Mouse (Mus musculus) liver, postnatal 0 days (tissue): ENCODE measurements at regions not wholly inside any gene's neighbourhood (a gene's known extent, or its start where the extent isn't known, plus 50 kb on each side); places are given as distances from the start of the nearest gene placed in this dataset.

Source experiments
- ATAC-seq: fragments of 200-750 bp; cut with Nextera tagmentation; 2 replicates; pipeline ENCODE4 v1.8.0; 2017; ENCODE audit warnings: mild to moderate bottlenecking, moderate library complexity
- DNase-seq: peaks from one replicate; pipeline ENCODE4 v3.0.0-alpha.2; 2016
- H3K27ac ChIP-seq: fragments of 300-500 bp; sonication (generic); 2 replicates; pipeline ENCODE4 v1.5.1; 2014; ENCODE audit warnings: antibody characterized with exemption, moderate library complexity, mild to moderate bottlenecking, low read depth
- H3K27me3 ChIP-seq: fragments of 300-500 bp; sonication (generic); 2 replicates; pipeline ENCODE4 v1.6.1; 2014; ENCODE audit warnings: low read length, control low read depth, mixed read lengths; ENCODE audit not compliant: insufficient read depth
- H3K36me3 ChIP-seq: fragments of 300-500 bp; sonication (generic); replicated peaks from 2 replicates; pipeline ENCODE4 v1.6.1; 2014; ENCODE audit warnings: mild to moderate bottlenecking, control low read depth, low read length, moderate library complexity, mixed read lengths; ENCODE audit not compliant: insufficient read depth
- H3K4me1 ChIP-seq: fragments of 300-500 bp; sonication (generic); 2 replicates; pipeline ENCODE4 v1.6.1; 2014; ENCODE audit warnings: antibody characterized with exemption, mild to moderate bottlenecking, control low read depth; ENCODE audit not compliant: insufficient read depth
- H3K4me2 ChIP-seq: fragments of 300-500 bp; sonication (generic); 2 replicates; pipeline ENCODE4 v1.6.1; 2014; ENCODE audit warnings: low read depth, mild to moderate bottlenecking, low read length, moderate library complexity, mixed read lengths
- H3K4me3 ChIP-seq: fragments of 300-500 bp; sonication (generic); 2 replicates; pipeline ENCODE4 v1.5.1; 2014; ENCODE audit warnings: low read depth, low read length
- H3K9ac ChIP-seq: fragments of 300-500 bp; sonication (generic); replicated peaks from 2 replicates; pipeline ENCODE4 v1.6.1; 2014; ENCODE audit warnings: mild to moderate bottlenecking, moderate library complexity
- H3K9me3 ChIP-seq: fragments of 300-500 bp; sonication (generic); 2 replicates; pipeline ENCODE4 v1.6.1; 2016; ENCODE audit warnings: mild to moderate bottlenecking, control low read depth, low read length, mixed read lengths
- CTCF ChIP-seq: sonication (generic); IDR thresholded peaks from 2 replicates; pipeline ENCODE4 v1.5.1; 2016; ENCODE audit warnings: antibody characterized with exemption, low read depth
- EP300 ChIP-seq: IDR thresholded peaks from 2 replicates; pipeline ENCODE4 v1.6.1; 2016; ENCODE audit warnings: antibody characterized with exemption, low read depth, mild to moderate bottlenecking
- WGBS: fragments of 180-500 bp; shearing (Covaris S2); extraction: QIAGEN DNeasy Blood & Tissue Kit; methylation state at CpG from one replicate; pipeline ENCODE4 v1.1.7; 2014; ENCODE audit not compliant: insufficient replicate concordance; 5-methylcytosine and 5-hydroxymethylcytosine counted together

DNA sequence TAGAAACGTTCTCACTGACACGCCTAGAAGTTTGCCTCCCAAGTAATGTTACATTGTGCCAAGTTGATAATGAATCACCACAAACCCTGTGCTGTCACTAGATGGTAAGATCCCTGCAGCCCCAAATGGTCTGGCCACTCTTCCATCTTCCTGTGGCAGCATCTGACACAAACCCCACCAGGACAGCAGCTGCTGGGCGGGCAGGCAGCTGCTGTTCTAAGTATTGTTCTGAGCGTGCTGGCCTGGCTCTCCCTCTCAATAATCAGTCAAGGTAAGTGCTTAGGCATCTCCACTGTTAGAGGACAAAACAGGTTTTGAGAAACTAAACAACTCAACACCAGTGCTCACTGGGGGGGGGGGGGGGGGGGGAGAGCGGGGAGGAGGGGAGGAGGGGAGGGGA, 375.7 kb upstream of the Smim15 start:
- Histone ChIP-seq H3K4me1 (no peaks in the 10 kb centered on the region), H3K4me3 (no peak overlapping the region), H3K9ac (no peak overlapping the region), H3K4me2 (no peak overlapping the region), H3K27me3 (peaks cover 2% of the 10 kb centered on the region; the same call in 1 of the 2 replicates), H3K36me3 (no peaks in the 10 kb centered on the region), H3K27ac (no peak overlapping the region), H3K9me3 (no peaks in the 10 kb centered on the region)
- TF ChIP-seq CTCF (no peak), EP300 (no peak)
- ATAC-seq (no peak), DNase-seq (no peak)
- 69% methylated on average over 4 of the region's 5 CpGs for WGBS

- H3K9me3 ChIP-seq: no peaks in the 10 kb centered on the region
- H3K36me3 ChIP-seq: no peaks in the 10 kb centered on the region
- ATAC-seq: no peak
- H3K27ac ChIP-seq: no peak overlapping the region
- DNase-seq: no peak
- H3K4me1 ChIP-seq: no peaks in the 10 kb centered on the region
- WGBS: 79% methylated on average over 6 of the region's 6 CpGs
- H3K4me3 ChIP-seq: no peak overlapping the region
- peaks cover 5% of the 10 kb centered on the region; the same call in 1 of the 2 replicates for H3K27me3 ChIP-seq
- H3K4me2 ChIP-seq: no peak overlapping the region
- no peak overlapping the region for H3K9ac ChIP-seq
- TF ChIP-seq CTCF (no peak), EP300 (no peak)
These were observed 378.5 kb upstream of the Smim15 start for GRCm38 (mm10) chr13:107665775-107666174.

DNA sequence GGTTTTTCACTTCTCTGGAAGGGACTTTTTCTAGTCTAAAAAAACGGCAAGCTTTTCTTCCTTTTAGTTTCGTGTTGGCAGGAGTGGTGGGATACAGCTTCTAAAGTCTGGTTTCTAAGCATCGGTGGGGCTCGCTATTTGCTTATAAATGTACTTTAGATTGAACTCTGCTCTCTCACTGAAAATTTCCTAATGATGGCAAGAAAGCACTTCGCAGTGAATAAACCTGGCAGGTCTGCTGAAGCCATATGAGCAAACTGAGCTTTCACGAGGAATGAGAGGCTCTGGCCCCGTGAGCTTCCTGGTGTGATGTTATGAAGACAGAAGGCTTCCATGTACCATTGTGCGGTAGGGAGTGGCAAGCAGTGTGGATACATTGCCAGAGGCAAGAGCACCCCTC, 380.0 kb upstream of the Smim15 start:
- Histone ChIP-seq H3K27ac (no peak overlapping the region), H3K27me3 (peaks cover 5% of the 10 kb centered on the region; the same call in 1 of the 2 replicates), H3K4me2 (no peak overlapping the region), H3K36me3 (no peaks in the 10 kb centered on the region), H3K9me3 (no peaks in the 10 kb centered on the region), H3K4me1 (no peaks in the 10 kb centered on the region), H3K4me3 (no peak overlapping the region), H3K9ac (no peak overlapping the region)
- no peak for DNase-seq
- TF ChIP-seq EP300 (no peak), CTCF (no peak)
- WGBS: 63% methylated on average over 8 of the region's 8 CpGs
- ATAC-seq: no peak

DNA sequence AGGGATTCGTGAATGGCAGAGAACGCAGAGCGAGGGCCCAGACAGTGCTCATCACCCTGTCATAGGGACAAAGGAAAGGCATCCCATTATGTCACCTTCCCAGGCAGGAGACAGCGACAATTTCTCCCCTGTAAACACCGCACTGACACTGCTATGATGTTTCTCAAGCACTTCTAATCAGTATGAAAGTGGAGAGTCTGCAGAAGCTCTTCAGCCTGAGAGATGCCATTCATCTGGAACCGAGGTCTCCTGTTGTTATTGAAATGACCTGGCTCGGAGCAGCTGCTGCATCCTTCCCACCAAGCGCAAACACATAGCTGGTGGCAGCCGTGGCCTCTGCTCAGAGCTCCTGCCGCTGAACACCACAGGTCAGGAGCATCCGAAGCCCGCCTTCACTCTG, 380.5 kb upstream of the Smim15 start:
- H3K27me3 ChIP-seq: peaks cover 5% of the 10 kb centered on the region; the same call in 1 of the 2 replicates
- ATAC-seq (no peak), DNase-seq (no peak)
- no peaks in the 10 kb centered on the region for H3K9me3 ChIP-seq
- H3K4me1 ChIP-seq: no peaks in the 10 kb centered on the region
- TF ChIP-seq CTCF (no peak), EP300 (no peak)
- H3K27ac ChIP-seq: no peak overlapping the region
- no peaks in the 10 kb centered on the region for H3K36me3 ChIP-seq
- H3K9ac ChIP-seq: no peak overlapping the region
- H3K4me2 ChIP-seq: no peak overlapping the region
- 45% methylated on average over 12 of the region's 12 CpGs for WGBS
- H3K4me3 ChIP-seq: no peak overlapping the region

DNA sequence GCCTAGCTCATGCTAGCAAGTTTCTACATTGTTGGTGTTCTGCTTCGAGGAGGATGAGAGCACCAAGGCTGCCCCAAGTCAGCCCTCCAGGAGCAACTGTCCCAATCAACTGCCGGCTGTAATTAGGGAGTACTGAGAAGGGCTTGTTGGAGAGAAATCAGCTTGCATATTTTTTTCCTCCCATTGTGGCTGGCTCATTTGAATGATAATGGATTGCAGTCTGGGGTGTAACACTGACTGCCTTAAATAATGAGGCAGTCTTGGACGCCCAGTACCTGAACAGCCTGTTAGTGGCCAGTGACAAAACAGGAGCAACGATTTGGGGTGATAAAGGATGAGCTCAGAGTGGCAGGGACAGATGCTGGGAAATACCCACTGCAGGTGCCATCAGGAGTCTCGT, 382.8 kb upstream of the Smim15 start:
- ATAC-seq: no peak
- H3K4me3 ChIP-seq: no peak overlapping the region

GRCm38 (mm10) chr13:107645865-107646645, 398.2 kb upstream of the Smim15 start:
- peak overlapping the region; percentile 63 for H3K4me2 ChIP-seq
- peaks cover 20% of the 10 kb centered on the region for H3K27me3 ChIP-seq
- H3K4me3 ChIP-seq: peak overlapping the region; percentile 40
- no peak overlapping the region for H3K9ac ChIP-seq
- ATAC-seq: peak; percentile 65
- 5% methylated on average over 27 of the region's 27 CpGs for WGBS
- H3K4me1 ChIP-seq: peaks cover 18% of the 10 kb centered on the region
- no peaks in the 10 kb centered on the region for H3K9me3 ChIP-seq
- H3K36me3 ChIP-seq: no peaks in the 10 kb centered on the region
- peak; percentile 45 for DNase-seq
- H3K27ac ChIP-seq: no peak overlapping the region
- no peak for TF ChIP-seq EP300
- no peak for TF ChIP-seq CTCF

More for the DNA sequence above, 382.8 kb upstream of the Smim15 start:
- Histone ChIP-seq H3K27me3 (peaks cover 5% of the 10 kb centered on the region; the same call in 1 of the 2 replicates), H3K9ac (no peak overlapping the region), H3K27ac (no peak overlapping the region), H3K4me2 (no peak overlapping the region), H3K4me1 (no peaks in the 10 kb centered on the region), H3K36me3 (no peaks in the 10 kb centered on the region), H3K9me3 (no peaks in the 10 kb centered on the region)
- WGBS: 50% methylated on average over 5 of the region's 5 CpGs
- DNase-seq: no peak
- TF ChIP-seq EP300 (no peak), CTCF (no peak)
